Mouse (Mus musculus): ENCODE data around the gene Gm21190.
"Not testable (repeated sequence)": the region's sequence is repeated elsewhere in the genome, so short reads cannot be mapped to it uniquely, and the experiment has no call there.

- TF ChIP-seq EP300 (IDR thresholded peaks at IDR 0.05) = not testable (repeated sequence)
- TF ChIP-seq CTCF (IDR thresholded peaks at IDR 0.05) = peak; percentile 27; the same call in 1 of the 2 replicates
Observed at GRCm38 (mm10) chr5:15522470-15522869, 6.6 kb downstream of the Gm21190 start.
